Mouse (Mus musculus) CD4-positive naive resting alpha-beta T cell, adult 76 days (primary cell): ENCODE data around the gene Vmn1r231. TPM values are rescaled to one million over a fixed set of nuclear protein-coding genes. Genes with fewer than 3 reads are reported as not detected.

Experiments
- total RNA-seq: library from RNA; stranded (reverse); gene quantifications from one replicate; pipeline ENCODE4 v1.2.4, GENCODE M21; 2023

Gene Vmn1r231
- not detected for total RNA-seq

DNA sequence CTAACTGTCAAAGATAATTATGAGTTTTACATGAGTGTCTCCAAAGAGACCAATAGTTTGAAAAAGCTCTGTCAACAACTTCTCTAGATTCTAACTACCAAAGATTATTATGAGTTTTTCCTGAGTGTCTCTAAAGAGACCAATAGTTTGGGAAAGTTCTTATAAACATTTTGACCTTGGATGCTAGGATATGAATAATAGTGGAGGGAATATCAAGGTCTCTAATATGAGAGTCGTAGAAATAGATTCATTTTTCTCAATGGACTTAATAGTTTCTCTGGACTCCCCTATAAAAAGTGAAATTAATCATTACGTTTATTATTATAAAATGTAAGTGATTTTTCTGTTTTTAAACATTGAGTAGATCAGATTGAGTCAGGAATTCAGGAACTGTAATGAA is at the start of gene Vmn1r231:
Vmn1r231 (minus strand) TSS at position 101 of the 400 bp plus-strand sequence.

DNA sequence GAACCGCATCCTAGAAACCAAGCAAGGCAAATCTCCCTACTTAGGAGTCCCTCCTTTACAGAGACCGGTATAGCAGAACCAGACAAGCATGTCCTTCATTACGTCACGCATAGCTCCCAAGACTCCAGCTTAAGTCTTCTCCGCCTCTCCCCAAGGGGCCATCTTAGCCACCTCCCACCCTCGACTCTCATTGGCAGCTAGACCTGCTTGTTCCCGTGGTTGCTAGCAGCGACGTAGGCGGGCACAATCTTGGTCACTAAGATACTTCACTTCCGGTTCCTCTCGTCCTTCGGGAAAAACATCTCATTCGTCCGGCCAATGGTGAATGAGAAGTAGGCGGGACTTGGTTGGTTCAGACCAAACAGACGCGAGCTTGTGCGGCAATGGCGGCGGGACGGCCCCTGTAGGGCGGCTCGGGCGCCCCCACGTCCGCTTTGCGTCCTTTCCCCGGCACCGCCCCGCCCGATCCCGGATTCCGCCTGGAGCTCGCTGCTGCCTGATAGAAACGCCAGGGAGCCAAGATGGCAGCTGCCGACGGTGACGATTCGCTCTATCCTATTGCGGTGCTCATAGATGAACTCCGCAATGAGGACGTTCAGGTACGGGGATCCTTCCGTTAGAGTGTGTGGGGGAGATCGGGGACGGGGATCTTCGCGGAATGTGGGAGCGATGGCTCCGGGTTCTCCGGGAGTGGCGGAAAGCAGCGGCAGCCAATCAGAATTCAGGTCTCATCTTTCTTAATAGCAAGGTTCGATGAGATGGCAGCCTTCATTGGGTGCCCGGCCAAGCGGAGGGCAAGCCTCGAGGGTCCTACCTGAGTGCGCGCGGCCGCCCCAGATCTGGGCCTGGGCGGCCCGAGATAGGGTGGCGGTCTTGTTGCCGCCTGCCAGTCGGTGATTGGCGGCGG is 40.3 kb upstream of the Vmn1r231 start, which contains the start of gene Ppp2r1a:
Ppp2r1a (plus strand) TSS at position 327 of the 907 bp plus-strand sequence.

DNA sequence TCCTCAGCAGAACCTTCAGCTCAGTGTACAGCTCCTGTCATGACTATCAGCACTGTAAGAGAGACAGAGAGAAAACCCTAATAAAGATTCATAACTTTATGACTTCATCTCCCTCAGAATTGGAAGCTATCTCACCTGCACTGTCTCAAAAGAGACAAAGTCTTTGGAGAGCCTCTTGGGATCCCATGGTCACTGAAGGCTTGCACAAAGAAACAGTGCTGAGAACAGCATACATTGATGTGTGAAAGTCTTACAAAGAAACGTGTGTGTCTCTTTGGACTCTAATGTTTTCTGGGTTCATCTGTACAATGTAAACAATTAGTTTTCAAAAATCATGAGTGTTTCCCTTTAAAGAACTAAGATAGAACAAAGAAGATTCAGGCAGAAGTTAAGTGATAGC is 14.7 kb upstream of the Vmn1r231 start, which contains the start of gene Vmn1r232:
Vmn1r232 (minus strand) TSS at position 101 of the 400 bp plus-strand sequence.

DNA sequence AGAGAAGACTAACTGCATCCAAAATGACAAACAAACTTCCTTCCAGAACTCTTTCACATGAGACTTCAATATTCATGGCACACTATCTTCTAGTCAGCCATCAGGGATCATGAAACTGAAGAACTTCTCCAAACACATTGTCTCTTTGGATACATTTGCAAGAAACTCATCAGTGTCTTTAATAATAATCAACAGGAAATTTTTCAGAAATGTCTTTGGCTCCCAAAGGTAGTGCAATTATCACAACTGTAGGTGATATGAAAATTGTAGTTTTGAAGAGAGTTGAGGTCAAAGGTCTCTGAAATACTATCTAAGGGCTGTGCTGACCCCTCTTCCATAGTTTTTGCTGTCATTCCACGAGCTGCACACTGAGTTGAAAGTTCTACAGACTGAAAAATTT is 64.7 kb downstream of the Vmn1r231 start, which contains the start of gene Vmn1r230:
Vmn1r230 (plus strand) TSS at position 301 of the 400 bp plus-strand sequence.

Other genes with a start within 250 kb of the Vmn1r231 start
- not detected for gene Vmn1r226, start 222.2 kb downstream of the Vmn1r231 start, total RNA-seq
- not detected for gene Vmn1r227, start 175.2 kb downstream of the Vmn1r231 start, total RNA-seq
- gene Vmn1r228, start 118.9 kb downstream of the Vmn1r231 start, total RNA-seq: not detected
- not detected for gene Vmn1r229, start 93.5 kb downstream of the Vmn1r231 start, total RNA-seq
- not detected for gene Vmn1r230, start 64.6 kb downstream of the Vmn1r231 start, total RNA-seq
- gene Vmn1r232, start 14.6 kb upstream of the Vmn1r231 start, total RNA-seq: not detected
- 288 TPM for gene Ppp2r1a, start 40.2 kb upstream of the Vmn1r231 start, total RNA-seq
- not detected for gene Vmn1r233, start 91.4 kb upstream of the Vmn1r231 start, total RNA-seq
- 11.2 TPM for gene Zfp160, start 103.8 kb upstream of the Vmn1r231 start, total RNA-seq